Mouse (Mus musculus) cortical plate, adult 2 months (tissue): ENCODE measurements around the gene Gm9833.

Source experiments
- CTCF ChIP-seq: fragments of 200-500 bp; IDR thresholded peaks from 2 replicates; pipeline ENCODE4 v1.5.1; 2011; ENCODE audit warnings: mild to moderate bottlenecking, control low read depth, low read length; ENCODE audit not compliant: insufficient read depth; ENCODE audit errors: extremely low read depth
- POLR2A ChIP-seq: fragments of 200-500 bp; IDR thresholded peaks from 2 replicates; pipeline ENCODE4 v1.6.1; 2011; ENCODE audit warnings: mild to moderate bottlenecking, low read length, control low read depth; ENCODE audit not compliant: insufficient read depth; ENCODE audit errors: extremely low read depth

DNA sequence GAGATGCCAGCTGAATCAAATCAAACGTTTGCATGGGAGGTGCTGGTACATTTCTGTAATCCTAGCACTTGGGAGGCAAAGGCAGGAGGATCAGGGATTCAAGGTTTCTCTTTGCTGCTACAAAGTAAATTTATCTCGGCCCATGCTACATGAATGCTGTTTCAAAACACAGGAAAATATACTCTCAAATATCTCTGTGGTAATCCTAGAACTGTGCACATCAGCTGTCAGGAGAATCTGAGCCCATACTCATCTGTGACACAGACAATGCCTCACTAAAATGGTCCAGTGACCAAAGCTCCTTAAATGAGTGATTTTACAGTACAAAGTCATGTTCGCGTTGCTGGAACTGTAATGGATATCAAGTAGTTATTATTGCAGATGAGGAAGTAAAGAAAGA, 24.3 kb downstream of the Gm9833 start:
- no peak for TF ChIP-seq CTCF
- TF ChIP-seq POLR2A = no peak
